14 mouse cellular contexts compared by ENCODE assay signal in the genomic region with DNA sequence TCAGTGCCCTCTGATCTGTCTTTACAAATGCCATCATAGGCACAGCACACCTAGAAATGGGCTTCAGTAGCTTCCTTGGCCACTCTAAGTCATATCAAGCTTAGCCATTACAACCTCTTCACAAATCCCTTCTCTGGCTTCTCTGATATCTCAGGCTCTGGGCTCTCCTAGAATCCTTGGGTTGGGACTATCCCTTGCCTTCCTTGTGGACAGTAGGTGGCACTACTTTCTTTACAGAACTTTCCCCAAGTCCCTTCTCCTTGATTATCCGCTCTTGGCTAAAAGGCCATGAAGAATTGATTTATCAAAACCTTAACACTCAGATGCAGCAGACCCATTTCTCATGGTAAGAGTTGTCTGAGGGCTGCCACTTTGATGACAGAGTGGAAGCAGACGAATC.
"Had no signal": no experiment of that assay in that cellular context is flagged by ENCODE, and none has a peak within 500 bp of the region (broad histone marks: within the 10 kb centered on the region; RNA-seq: fewer than 3 reads in every experiment).

No protein-coding gene starts in this region.

- DNase-seq: kidney, adult 2 months; kidney, postnatal 14 days; layer of hippocampus, postnatal 36 days; left cerebral cortex, postnatal 4 days; lung, embryonic 14.5 days; lung, postnatal 10 days; thymus, adult 18-20 months; thymus, postnatal 14 days had no signal

- H3K4me3 ChIP-seq: intestine, embryonic 15.5 days; kidney, embryonic 15.5 days; liver, embryonic 15.5 days; midbrain, embryonic 13.5 days; neural tube, embryonic 12.5 days had no signal

- H3K27ac ChIP-seq: intestine, embryonic 15.5 days; kidney, embryonic 15.5 days; liver, embryonic 15.5 days; macrophage; midbrain, embryonic 13.5 days; neural tube, embryonic 12.5 days had no signal

- H3K4me1 ChIP-seq: intestine, embryonic 15.5 days; kidney, embryonic 15.5 days; liver, embryonic 15.5 days; midbrain, embryonic 13.5 days; neural tube, embryonic 12.5 days had no signal

- ATAC-seq: intestine, embryonic 15.5 days; midbrain, embryonic 13.5 days had no signal
